Mouse (Mus musculus) liver, postnatal 0 days (tissue): ENCODE measurements around the gene Rgp1.
A peak's percentile ranks its signal among the peaks of the same experiment; 100 is the strongest.

Source experiments
- CTCF ChIP-seq: sonication (generic); IDR thresholded peaks from 2 replicates; pipeline ENCODE4 v1.5.1; 2016; ENCODE audit warnings: antibody characterized with exemption, low read depth
- EP300 ChIP-seq: IDR thresholded peaks from 2 replicates; pipeline ENCODE4 v1.6.1; 2016; ENCODE audit warnings: antibody characterized with exemption, low read depth, mild to moderate bottlenecking

DNA sequence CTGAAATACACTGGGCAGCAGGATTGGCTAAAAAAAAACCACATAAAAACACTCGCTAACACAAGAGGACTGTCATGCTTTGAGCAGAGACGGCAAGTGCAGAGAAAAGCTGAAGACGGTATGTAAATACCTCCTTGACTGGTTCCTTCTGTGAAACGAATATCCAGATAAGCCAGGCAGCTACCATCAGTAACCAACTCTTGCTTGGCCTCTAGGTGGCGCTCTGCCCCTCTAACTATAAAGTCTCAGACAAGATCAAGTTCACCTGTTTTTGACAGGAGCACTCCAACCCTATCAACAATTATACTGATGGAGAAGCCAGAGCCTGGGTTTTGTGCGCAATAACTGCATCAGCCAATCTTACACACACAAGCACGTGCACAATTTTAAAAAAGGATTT, 47.9 kb upstream of the Rgp1 start:
- TF ChIP-seq CTCF: peak; percentile 89
- no peak for TF ChIP-seq EP300
